Mouse (Mus musculus) hindbrain, embryonic 10.5 days (tissue): ENCODE results near the gene Smox. TPM values are rescaled to one million over a fixed set of nuclear protein-coding genes. Genes with fewer than 3 reads are reported as not detected.
"Not testable (repeated sequence)": the region's sequence is repeated elsewhere in the genome, so short reads cannot be mapped to it uniquely, and the experiment has no call there.

Source experiments
- DNase-seq: peaks from one replicate; pipeline ENCODE4 v3.0.0-alpha.2; 2017; ENCODE audit warnings: low spot score
- H3K27ac ChIP-seq: fragments of 300-500 bp; sonication (generic); 2 replicates; pipeline ENCODE4 v1.5.1; 2016; ENCODE audit warnings: mild to moderate bottlenecking, moderate library complexity
- H3K27me3 ChIP-seq: fragments of 300-500 bp; sonication (generic); 2 replicates; pipeline ENCODE4 v1.6.1; 2016; ENCODE audit warnings: mild to moderate bottlenecking; ENCODE audit not compliant: poor library complexity, insufficient read depth, severe bottlenecking
- H3K36me3 ChIP-seq: fragments of 300-500 bp; sonication (generic); 2 replicates; pipeline ENCODE4 v1.6.1; 2016; ENCODE audit warnings: mild to moderate bottlenecking, moderate library complexity
- H3K4me1 ChIP-seq: fragments of 300-500 bp; sonication (generic); replicated peaks from 2 replicates; pipeline ENCODE4 v1.6.1; 2016; ENCODE audit warnings: mild to moderate bottlenecking
- H3K4me3 ChIP-seq: fragments of 300-500 bp; sonication (generic); 2 replicates; pipeline ENCODE4 v1.5.1; 2016; ENCODE audit warnings: mild to moderate bottlenecking, moderate library complexity
- H3K9me3 ChIP-seq: fragments of 300-500 bp; sonication (generic); 2 replicates; pipeline ENCODE4 v1.6.1; 2016; ENCODE audit warnings: mild to moderate bottlenecking, moderate library complexity
- WGBS: fragments of 180-500 bp; shearing (Covaris S2); methylation state at CpG from one replicate; pipeline ENCODE4 v1.1.7; 2016; 5-methylcytosine and 5-hydroxymethylcytosine counted together
- polyA plus RNA-seq: library from polyadenylated mRNA; unstranded; fragments of >200 nt; fragmentation: Nextera tagmentation; extraction: Ambion mirVana; gene quantifications from 2 replicates; pipeline ENCODE4 v1.2.1, GENCODE M21; 2016

The Smox gene
- polyA plus RNA-seq, 1 experiment from 2014 or later = 34.1 TPM

- H3K9me3 ChIP-seq = no peaks in the 10 kb centered on the region
- H3K4me1 ChIP-seq = no peaks in the 10 kb centered on the region
- H3K36me3 ChIP-seq = no peaks in the 10 kb centered on the region
- no peak for DNase-seq
- H3K4me3 ChIP-seq = no peak overlapping the region
- 60% methylated on average over 1 of the region's 1 CpGs for WGBS
- no peaks in the 10 kb centered on the region for H3K27me3 ChIP-seq
- no peak overlapping the region for H3K27ac ChIP-seq
Measured at GRCm38 (mm10) chr2:131469916-131470315, 21.4 kb upstream of the Smox start.

GRCm38 (mm10) chr2:131473749-131474148 is 17.5 kb upstream of the Smox start:
- Histone ChIP-seq H3K9me3 (no peaks in the 10 kb centered on the region), H3K27ac (no peak overlapping the region), H3K36me3 (no peaks in the 10 kb centered on the region), H3K4me3 (no peak overlapping the region), H3K27me3 (no peaks in the 10 kb centered on the region), H3K4me1 (no peaks in the 10 kb centered on the region)
- DNase-seq = no peak
- WGBS = 91% methylated on average over 6 of the region's 6 CpGs

- not testable (repeated sequence) for H3K4me1 ChIP-seq, H3K4me3 ChIP-seq, DNase-seq, H3K27me3 ChIP-seq, H3K9me3 ChIP-seq, H3K27ac ChIP-seq, H3K36me3 ChIP-seq
- WGBS = 94% methylated on average over 5 of the region's 5 CpGs
Measured at GRCm38 (mm10) chr2:131477105-131477504, 14.2 kb upstream of the Smox start.

- no peak for DNase-seq
- H3K4me1 ChIP-seq = no peaks in the 10 kb centered on the region
- 86% methylated on average over 6 of the region's 6 CpGs for WGBS
- no peaks in the 10 kb centered on the region for H3K36me3 ChIP-seq
- H3K27ac ChIP-seq = no peak overlapping the region
- 0 out of 2 replicates have a peak, but pooled peaks cover 2% of the 10 kb centered on the region for H3K9me3 ChIP-seq
- H3K4me3 ChIP-seq = no peak overlapping the region
- H3K27me3 ChIP-seq = no peaks in the 10 kb centered on the region
Measured at GRCm38 (mm10) chr2:131477917-131478316, 13.4 kb upstream of the Smox start.

- no peak overlapping the region for H3K4me3 ChIP-seq
- WGBS = 77% methylated on average over 8 of the region's 8 CpGs
Measured at GRCm38 (mm10) chr2:131478349-131478748, 12.9 kb upstream of the Smox start.

GRCm38 (mm10) chr2:131478916-131479315 is 12.4 kb upstream of the Smox start:
- no peaks in the 10 kb centered on the region for H3K36me3 ChIP-seq
- no peak overlapping the region for H3K4me3 ChIP-seq
- H3K9me3 ChIP-seq = 0 out of 2 replicates have a peak, but pooled peaks cover 2% of the 10 kb centered on the region
- DNase-seq = no peak
- no peak overlapping the region for H3K27ac ChIP-seq
- H3K27me3 ChIP-seq = no peaks in the 10 kb centered on the region
- 90% methylated on average over 4 of the region's 4 CpGs for WGBS
- H3K4me1 ChIP-seq = no peaks in the 10 kb centered on the region

More at GRCm38 (mm10) chr2:131478349-131478748, 12.9 kb upstream of the Smox start:
- Histone ChIP-seq H3K9me3 (0 out of 2 replicates have a peak, but pooled peaks cover 2% of the 10 kb centered on the region), H3K27me3 (no peaks in the 10 kb centered on the region), H3K36me3 (no peaks in the 10 kb centered on the region), H3K27ac (no peak overlapping the region), H3K4me1 (no peaks in the 10 kb centered on the region)
- DNase-seq = no peak

- no peaks in the 10 kb centered on the region for H3K36me3 ChIP-seq
- 69% methylated on average over 1 of the region's 1 CpGs for WGBS
- DNase-seq = no peak
Measured at GRCm38 (mm10) chr2:131481733-131482132, 9.6 kb upstream of the Smox start.

GRCm38 (mm10) chr2:131482478-131482877 is 8.8 kb upstream of the Smox start:
- H3K27me3 ChIP-seq = no peaks in the 10 kb centered on the region
- H3K4me3 ChIP-seq = no peak overlapping the region
- no peak for DNase-seq
- H3K9me3 ChIP-seq = 0 out of 2 replicates have a peak, but pooled peaks cover 2% of the 10 kb centered on the region
- H3K27ac ChIP-seq = no peak overlapping the region
- no peaks in the 10 kb centered on the region for H3K36me3 ChIP-seq
- no peaks in the 10 kb centered on the region for H3K4me1 ChIP-seq
- WGBS = 78% methylated on average over 6 of the region's 6 CpGs

More at GRCm38 (mm10) chr2:131481733-131482132, 9.6 kb upstream of the Smox start:
- no peak overlapping the region for H3K27ac ChIP-seq
- H3K27me3 ChIP-seq = no peaks in the 10 kb centered on the region
- H3K4me1 ChIP-seq = no peaks in the 10 kb centered on the region
- H3K4me3 ChIP-seq = no peak overlapping the region
- 0 out of 2 replicates have a peak, but pooled peaks cover 2% of the 10 kb centered on the region for H3K9me3 ChIP-seq

- DNase-seq = peak; percentile 2
- H3K4me3 ChIP-seq = no peak overlapping the region
- no peaks in the 10 kb centered on the region for H3K36me3 ChIP-seq
- H3K4me1 ChIP-seq = no peaks in the 10 kb centered on the region
- H3K9me3 ChIP-seq = 0 out of 2 replicates have a peak, but pooled peaks cover 2% of the 10 kb centered on the region
- H3K27me3 ChIP-seq = no peaks in the 10 kb centered on the region
- 74% methylated on average over 7 of the region's 7 CpGs for WGBS
- H3K27ac ChIP-seq = no peak overlapping the region
Measured at GRCm38 (mm10) chr2:131483562-131483961, 7.7 kb upstream of the Smox start.

GRCm38 (mm10) chr2:131484182-131484581 is 7.1 kb upstream of the Smox start:
- no peaks in the 10 kb centered on the region for H3K27me3 ChIP-seq
- H3K36me3 ChIP-seq = no peaks in the 10 kb centered on the region
- DNase-seq = no peak
- no peaks in the 10 kb centered on the region for H3K4me1 ChIP-seq
- no peak overlapping the region for H3K27ac ChIP-seq
- 86% methylated on average over 6 of the region's 6 CpGs for WGBS
- no peaks in the 10 kb centered on the region for H3K9me3 ChIP-seq
- no peak overlapping the region for H3K4me3 ChIP-seq

GRCm38 (mm10) chr2:131485126-131485525 is 6.2 kb upstream of the Smox start:
- Histone ChIP-seq H3K36me3 (no peaks in the 10 kb centered on the region), H3K4me1 (no peaks in the 10 kb centered on the region), H3K27ac (no peak overlapping the region), H3K9me3 (no peaks in the 10 kb centered on the region), H3K4me3 (no peak overlapping the region), H3K27me3 (no peaks in the 10 kb centered on the region)
- WGBS = 91% methylated on average over 15 of the region's 15 CpGs
- DNase-seq = peak; percentile 1

GRCm38 (mm10) chr2:131486046-131486445 is 5.2 kb upstream of the Smox start:
- H3K4me1 ChIP-seq = no peaks in the 10 kb centered on the region
- H3K4me3 ChIP-seq = no peak overlapping the region
- DNase-seq = no peak
- no peak overlapping the region for H3K27ac ChIP-seq
- peaks cover 5% of the 10 kb centered on the region; the same call in 1 of the 2 replicates for H3K27me3 ChIP-seq
- H3K9me3 ChIP-seq = no peaks in the 10 kb centered on the region
- 84% methylated on average over 3 of the region's 3 CpGs for WGBS
- H3K36me3 ChIP-seq = no peaks in the 10 kb centered on the region

- Histone ChIP-seq H3K27ac (no peak overlapping the region), H3K4me1 (peaks cover 10% of the 10 kb centered on the region), H3K9me3 (no peaks in the 10 kb centered on the region), H3K27me3 (peaks cover 5% of the 10 kb centered on the region; the same call in 1 of the 2 replicates), H3K36me3 (no peaks in the 10 kb centered on the region), H3K4me3 (no peak overlapping the region)
- WGBS = 83% methylated on average over 5 of the region's 5 CpGs
- DNase-seq = no peak
Measured at GRCm38 (mm10) chr2:131487337-131487736, 4.0 kb upstream of the Smox start.

- Histone ChIP-seq H3K27me3 (peaks cover 13% of the 10 kb centered on the region; the same call in 1 of the 2 replicates), H3K4me1 (peaks cover 19% of the 10 kb centered on the region), H3K27ac (no peak overlapping the region), H3K4me3 (no peak overlapping the region), H3K36me3 (no peaks in the 10 kb centered on the region), H3K9me3 (no peaks in the 10 kb centered on the region)
- DNase-seq = no peak
- 75% methylated on average over 4 of the region's 4 CpGs for WGBS
Measured at GRCm38 (mm10) chr2:131488261-131488660, 3.0 kb upstream of the Smox start.
